Mouse (Mus musculus) embryonic facial prominence, embryonic 15.5 days (tissue): ENCODE measurements around the gene Bahcc1. TPM values are rescaled to one million over a fixed set of nuclear protein-coding genes. Genes with fewer than 3 reads are reported as not detected.

Source experiments
- ATAC-seq: fragments of 200-750 bp; cut with Nextera tagmentation; 2 replicates; pipeline ENCODE4 v1.8.0; 2017; ENCODE audit warnings: low read depth, moderate TSS enrichment; ENCODE audit not compliant: insufficient number of reproducible peaks, low FRiP score, low TSS enrichment
- H3K27ac ChIP-seq: fragments of 300-500 bp; sonication (generic); replicated peaks from 2 replicates; pipeline ENCODE4 v1.5.1; 2015; ENCODE audit warnings: mild to moderate bottlenecking, inconsistent platforms
- H3K27me3 ChIP-seq: fragments of 300-500 bp; sonication (generic); 2 replicates; pipeline ENCODE4 v1.6.1; 2015; ENCODE audit warnings: inconsistent platforms
- H3K36me3 ChIP-seq: fragments of 300-500 bp; sonication (generic); 2 replicates; pipeline ENCODE4 v1.6.1; 2015; ENCODE audit warnings: mild to moderate bottlenecking, inconsistent platforms
- H3K4me1 ChIP-seq: fragments of 300-500 bp; sonication (generic); 2 replicates; pipeline ENCODE4 v1.6.1; 2015; ENCODE audit warnings: inconsistent platforms
- H3K4me2 ChIP-seq: fragments of 300-500 bp; sonication (generic); replicated peaks from 2 replicates; pipeline ENCODE4 v1.6.1; 2015; ENCODE audit warnings: mild to moderate bottlenecking, inconsistent platforms
- H3K4me3 ChIP-seq: fragments of 300-500 bp; sonication (generic); replicated peaks from 2 replicates; pipeline ENCODE4 v1.5.1; 2015; ENCODE audit warnings: mild to moderate bottlenecking, inconsistent platforms
- H3K9ac ChIP-seq: fragments of 300-500 bp; sonication (generic); 2 replicates; pipeline ENCODE4 v1.6.1; 2015; ENCODE audit warnings: inconsistent platforms
- H3K9me3 ChIP-seq: fragments of 300-500 bp; sonication (generic); replicated peaks from 2 replicates; pipeline ENCODE4 v1.6.1; 2016; ENCODE audit warnings: inconsistent platforms
- WGBS: fragments of 180-500 bp; shearing (Covaris S2); methylation state at CpG from one replicate; pipeline ENCODE4 v1.1.7; 2015; 5-methylcytosine and 5-hydroxymethylcytosine counted together
- polyA plus RNA-seq: library from polyadenylated mRNA; unstranded; fragments of >200 nt; fragmentation: Nextera tagmentation; extraction: Ambion mirVana; gene quantifications from 2 replicates; pipeline ENCODE4 v1.2.1, GENCODE M21; 2015

The Bahcc1 gene
- polyA plus RNA-seq, 1 experiment from 2014 or later = 7.9 TPM

DNA sequence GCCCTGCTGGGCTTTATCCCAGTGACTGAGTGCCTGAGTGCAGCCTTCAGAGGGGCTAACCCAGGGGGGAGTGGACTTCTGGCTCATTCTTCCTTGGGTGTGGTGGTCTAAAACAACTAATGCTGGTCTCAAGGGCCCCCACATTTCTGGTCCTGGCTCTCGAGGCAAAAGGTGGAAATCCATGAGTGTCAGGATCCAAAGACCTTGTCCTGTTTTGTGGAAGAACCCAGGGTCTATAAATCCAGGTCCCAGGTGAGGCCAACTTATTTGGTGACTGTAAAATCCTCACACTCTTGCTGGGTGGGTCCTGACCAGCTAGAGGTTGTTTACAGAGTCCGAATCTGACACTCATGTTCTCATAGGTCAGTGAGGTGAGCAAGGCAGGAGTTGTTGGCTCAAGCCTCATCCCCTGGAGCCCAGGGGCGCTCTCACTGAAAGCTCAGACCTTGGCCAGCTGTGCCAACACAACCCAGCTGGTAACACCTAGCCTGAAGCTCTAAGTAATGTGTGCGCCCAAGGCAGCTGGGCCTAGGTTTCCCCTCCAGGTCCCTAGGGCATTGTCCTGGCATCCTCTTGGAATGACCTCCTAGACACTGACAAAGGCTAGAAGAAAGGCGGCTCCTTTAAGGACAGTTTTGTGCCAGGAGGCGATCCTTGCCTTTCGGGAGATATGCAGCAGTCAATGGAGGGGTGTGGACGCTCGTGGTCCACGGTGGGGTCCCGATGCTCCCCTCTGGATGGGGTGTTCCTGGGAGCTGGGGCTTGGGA, 8.1 kb upstream of the Bahcc1 start:
- peak overlapping the region; percentile 47 for H3K4me2 ChIP-seq
- 34% methylated on average over 11 of the region's 11 CpGs for WGBS
- no peak for ATAC-seq
- H3K27ac ChIP-seq = 0 out of 2 replicates have a peak overlapping the region, but pooled peaks have one; percentile 55
- no peaks in the 10 kb centered on the region for H3K36me3 ChIP-seq
- peaks cover 84% of the 10 kb centered on the region for H3K4me1 ChIP-seq
- no peaks in the 10 kb centered on the region for H3K27me3 ChIP-seq
- no peak overlapping the region for H3K9ac ChIP-seq
- H3K4me3 ChIP-seq = peak overlapping the region; percentile 21
- no peaks in the 10 kb centered on the region for H3K9me3 ChIP-seq

DNA sequence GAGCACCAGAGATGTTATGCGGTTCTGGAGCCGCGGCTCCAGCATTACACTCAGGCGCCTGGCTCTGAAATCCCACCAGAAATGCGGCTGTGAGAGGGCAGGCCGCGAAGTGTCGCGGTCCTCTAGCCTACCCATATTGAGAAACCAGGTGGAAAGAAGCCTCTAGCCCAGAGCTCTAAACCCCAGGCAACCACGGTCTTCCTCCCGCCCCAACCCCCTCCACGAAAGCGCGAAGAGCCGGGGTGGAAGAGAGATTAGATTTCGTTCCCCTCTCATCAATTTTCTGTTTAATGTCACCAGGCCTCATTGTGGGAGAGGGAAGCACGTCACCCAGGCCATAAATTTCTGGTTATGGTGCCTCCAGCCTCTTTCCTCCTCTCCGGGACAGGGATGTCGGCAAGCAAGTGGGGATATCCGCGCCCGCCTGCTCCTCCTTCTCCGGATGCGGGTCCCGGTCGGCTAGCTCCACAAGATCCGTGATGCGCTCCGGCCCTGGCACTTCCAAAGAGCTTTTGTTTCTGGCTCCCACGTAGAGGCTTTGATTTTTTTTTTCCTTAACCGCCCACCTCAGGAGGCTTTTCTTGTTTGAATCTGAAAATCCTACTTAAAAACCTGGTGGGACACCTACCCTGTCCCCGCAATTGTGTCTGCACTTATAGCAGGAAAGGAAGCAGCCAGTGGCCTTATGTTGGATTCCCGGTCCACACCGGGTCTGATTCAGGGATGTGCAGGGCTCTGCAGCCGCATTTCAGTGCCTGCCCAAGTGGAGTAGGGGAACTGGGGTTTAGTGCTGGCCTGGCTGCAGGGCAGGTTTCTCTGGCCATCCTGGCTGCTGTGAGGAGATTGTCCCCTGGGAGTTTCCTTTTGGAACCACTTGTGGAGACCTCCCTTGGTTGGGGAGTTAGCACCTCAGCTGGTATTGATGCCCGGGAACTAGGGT, 7.2 kb upstream of the Bahcc1 start:
- no peaks in the 10 kb centered on the region for H3K9me3 ChIP-seq
- no peaks in the 10 kb centered on the region for H3K36me3 ChIP-seq
- peak overlapping the region; percentile 21 for H3K4me3 ChIP-seq
- WGBS = 24% methylated on average over 36 of the region's 36 CpGs
- peak overlapping the region; percentile 47 for H3K4me2 ChIP-seq
- H3K4me1 ChIP-seq = peaks cover 86% of the 10 kb centered on the region
- H3K9ac ChIP-seq = no peak overlapping the region
- H3K27ac ChIP-seq = peak overlapping the region; percentile 35; the same call in 1 of the 2 replicates
- no peak for ATAC-seq
- no peaks in the 10 kb centered on the region for H3K27me3 ChIP-seq

DNA sequence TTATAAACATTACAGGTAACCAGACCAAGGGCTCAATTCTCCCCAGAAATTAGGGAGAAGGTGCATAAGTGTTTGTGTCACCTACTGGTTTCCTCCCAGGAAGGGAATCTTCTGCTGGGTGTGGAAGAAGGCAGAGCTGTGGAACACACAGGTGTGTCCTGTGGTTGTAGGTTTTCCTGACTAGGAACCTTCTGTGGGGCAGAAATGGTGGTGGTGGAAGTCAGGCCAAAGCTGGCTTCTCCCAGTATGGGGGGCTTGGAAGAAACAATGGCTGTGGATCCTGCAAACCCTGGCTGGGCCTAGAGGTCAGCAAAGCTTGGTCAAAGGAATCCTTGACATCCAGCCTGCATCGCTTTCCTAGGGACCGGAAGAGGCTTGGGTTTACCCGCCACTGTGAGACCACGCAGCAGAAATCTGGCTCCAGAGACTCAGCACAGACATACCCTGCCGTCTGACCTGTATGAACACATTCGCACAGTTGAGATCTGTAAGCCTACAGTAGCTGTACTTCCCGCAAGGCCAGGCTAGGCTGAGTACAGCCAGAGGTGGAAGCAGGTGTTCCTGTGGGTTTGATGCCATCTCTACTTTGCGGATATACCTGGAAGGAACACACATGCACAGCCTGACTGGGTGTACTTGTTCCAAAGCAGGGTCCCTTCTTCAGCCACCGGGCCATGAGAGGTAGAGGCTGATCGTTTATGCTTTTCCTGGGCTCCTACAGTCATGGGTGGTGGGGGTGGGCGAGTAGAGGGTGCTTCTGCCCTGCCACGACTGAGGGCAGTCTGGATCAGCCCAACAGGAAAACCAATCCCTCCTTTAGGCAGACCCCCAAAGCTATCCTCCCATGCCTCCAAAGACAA, 6.1 kb upstream of the Bahcc1 start:
- no peak for ATAC-seq
- H3K9me3 ChIP-seq = no peaks in the 10 kb centered on the region
- H3K4me1 ChIP-seq = peaks cover 79% of the 10 kb centered on the region
- H3K9ac ChIP-seq = no peak overlapping the region
- peak overlapping the region; percentile 70; the same call in 1 of the 2 replicates for H3K27ac ChIP-seq
- no peak overlapping the region for H3K4me3 ChIP-seq
- no peak overlapping the region for H3K4me2 ChIP-seq
- H3K36me3 ChIP-seq = no peaks in the 10 kb centered on the region
- H3K27me3 ChIP-seq = no peaks in the 10 kb centered on the region
- 67% methylated on average over 12 of the region's 12 CpGs for WGBS

DNA sequence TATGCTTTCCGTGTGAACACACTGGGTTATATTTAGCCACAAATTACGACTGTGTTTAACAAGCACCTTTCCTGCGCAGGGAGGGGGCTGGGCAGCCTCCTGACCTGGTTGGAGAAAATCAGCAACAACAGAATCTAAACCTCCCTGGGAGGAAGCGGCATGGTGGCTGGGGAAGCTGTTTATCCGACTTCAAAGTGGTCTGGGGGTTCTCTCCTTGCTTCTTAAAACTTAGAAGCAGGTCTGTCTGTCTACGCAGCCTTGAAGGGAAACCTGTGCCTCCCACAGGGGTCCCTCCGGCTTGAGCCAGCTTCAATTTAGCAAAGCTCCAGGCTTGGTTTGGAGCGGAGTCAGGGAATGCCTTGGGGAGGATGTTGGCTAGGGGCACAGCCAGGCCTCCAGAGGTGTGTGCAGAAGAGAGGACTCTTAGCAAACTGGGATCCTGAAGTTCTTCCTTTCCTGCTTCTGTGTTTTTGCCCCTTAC, 5.1 kb upstream of the Bahcc1 start:
- Histone ChIP-seq H3K4me3 (peak overlapping the region; percentile 7; the same call in 1 of the 2 replicates), H3K4me1 (peaks cover 88% of the 10 kb centered on the region)
- 24% methylated on average over 8 of the region's 8 CpGs for WGBS

DNA sequence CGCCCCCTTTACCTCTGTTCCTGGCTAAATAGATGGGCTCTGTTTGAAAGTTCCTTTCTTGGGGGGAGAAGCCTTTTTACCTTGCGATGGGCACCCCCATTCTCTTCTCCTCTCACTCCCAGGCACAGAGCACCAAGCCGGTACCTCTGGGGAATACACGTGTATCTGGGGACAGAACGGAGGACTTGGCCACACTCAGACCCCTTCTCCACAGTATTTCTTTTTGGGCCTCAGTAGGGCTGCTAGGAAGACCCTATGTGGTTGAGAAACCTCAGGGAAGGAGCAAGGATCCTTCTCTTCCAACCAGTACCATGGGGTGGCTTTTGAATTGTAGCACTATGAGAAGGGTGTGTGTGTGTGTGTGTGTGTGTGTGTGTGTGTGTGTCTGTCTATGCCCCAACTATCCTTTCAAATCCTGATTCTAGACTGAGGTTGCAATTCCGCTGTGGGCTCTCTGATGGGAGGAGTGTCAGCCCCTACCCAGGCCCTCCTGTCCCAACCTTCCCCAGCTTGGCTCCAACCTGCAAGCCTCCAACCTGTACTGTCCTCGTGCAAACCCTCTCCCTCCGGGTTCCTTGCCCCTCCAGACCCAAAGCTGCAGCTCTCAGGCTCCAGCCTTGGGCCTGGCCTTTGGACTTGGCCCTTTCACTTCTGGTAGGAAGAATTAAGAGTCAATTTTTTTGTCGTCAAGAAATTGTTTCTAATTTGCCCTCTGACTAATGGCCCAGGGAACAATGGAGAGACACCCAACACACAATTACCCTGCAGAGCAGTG, 4.4 kb upstream of the Bahcc1 start:
- 46% methylated on average over 9 of the region's 9 CpGs for WGBS
- peak overlapping the region; percentile 18 for H3K4me2 ChIP-seq
- peaks cover 88% of the 10 kb centered on the region for H3K4me1 ChIP-seq
- H3K9ac ChIP-seq = no peak overlapping the region
- no peaks in the 10 kb centered on the region for H3K36me3 ChIP-seq
- ATAC-seq = no peak
- H3K27ac ChIP-seq = peak overlapping the region; percentile 70; the same call in 1 of the 2 replicates
- H3K9me3 ChIP-seq = no peaks in the 10 kb centered on the region
- peak overlapping the region; percentile 7; the same call in 1 of the 2 replicates for H3K4me3 ChIP-seq
- H3K27me3 ChIP-seq = no peaks in the 10 kb centered on the region

More for the DNA sequence above, 5.1 kb upstream of the Bahcc1 start:
- Histone ChIP-seq H3K27me3 (no peaks in the 10 kb centered on the region), H3K9me3 (no peaks in the 10 kb centered on the region), H3K36me3 (no peaks in the 10 kb centered on the region), H3K27ac (peak overlapping the region; percentile 70), H3K4me2 (peak overlapping the region; percentile 18), H3K9ac (no peak overlapping the region)
- no peak for ATAC-seq

DNA sequence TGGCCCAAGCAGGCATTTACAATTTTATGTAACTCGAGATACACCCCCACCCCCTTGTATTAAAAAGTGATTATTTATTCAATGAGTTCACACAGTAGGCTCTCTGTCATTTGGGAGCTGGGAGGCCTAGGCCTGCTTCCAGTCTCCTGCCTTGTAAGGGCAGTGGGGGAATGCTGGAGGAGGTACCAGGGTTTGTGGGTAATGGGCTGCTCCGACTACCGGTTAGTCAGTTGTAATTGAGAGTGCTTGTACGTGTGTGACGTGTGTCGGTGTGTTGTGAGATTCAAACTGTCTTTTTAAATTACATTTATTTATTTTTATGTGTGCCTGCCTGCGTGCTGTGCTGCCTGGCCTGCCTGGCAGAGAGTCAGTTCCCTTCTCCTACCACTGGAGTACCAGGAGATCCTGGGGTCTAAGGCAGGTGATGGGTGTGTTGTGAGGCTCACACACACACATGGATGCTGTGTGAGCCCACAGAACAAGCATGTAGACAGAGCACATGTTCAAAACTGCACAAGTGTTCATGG, 3.8 kb upstream of the Bahcc1 start:
- 37% methylated on average over 7 of the region's 7 CpGs for WGBS

DNA sequence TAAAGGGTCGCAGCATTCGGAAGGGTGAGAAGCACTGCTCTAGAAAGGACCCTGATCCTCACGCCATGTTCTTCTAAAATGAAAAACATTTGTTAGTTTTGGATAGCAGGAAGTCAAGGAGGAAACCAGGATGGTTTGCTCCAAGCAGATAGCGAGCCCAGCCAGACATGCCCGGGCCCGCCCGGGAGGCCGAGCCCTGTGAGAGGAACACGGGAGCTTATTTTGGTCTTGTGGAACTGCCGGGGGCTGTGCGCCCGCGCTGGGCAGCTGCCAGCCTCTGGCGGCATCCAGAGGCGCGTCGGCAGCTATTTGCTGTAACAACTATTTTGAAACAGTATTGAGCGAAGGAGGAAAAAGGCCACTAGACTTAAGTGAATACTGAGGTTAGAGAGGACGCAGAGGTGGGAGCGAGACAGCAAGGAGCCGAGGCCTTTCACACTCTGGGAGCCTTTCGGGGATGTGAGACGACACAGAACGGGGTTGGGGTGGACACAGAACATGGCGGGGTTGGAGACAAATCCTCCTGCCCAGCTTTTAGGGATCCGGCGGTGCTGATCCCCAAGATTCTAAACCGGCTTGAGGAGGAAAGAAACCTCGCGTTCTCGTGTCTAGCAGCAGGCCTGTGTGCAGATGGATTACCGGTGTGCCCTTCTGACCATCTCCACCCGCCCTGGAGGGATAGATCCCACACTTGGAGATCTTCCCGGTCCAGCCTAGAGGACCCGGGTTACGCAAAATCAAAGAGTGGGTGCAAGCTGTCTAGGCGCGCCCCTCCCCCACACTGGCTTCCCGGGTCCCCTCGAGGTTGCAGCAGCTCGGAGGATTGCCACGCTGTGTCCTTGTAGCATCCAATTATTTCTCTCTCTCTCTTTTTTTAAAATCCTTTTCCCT, 2.6 kb upstream of the Bahcc1 start:
- Histone ChIP-seq H3K9ac (peak overlapping the region; percentile 90), H3K4me1 (peaks cover 70% of the 10 kb centered on the region), H3K36me3 (no peaks in the 10 kb centered on the region), H3K9me3 (no peaks in the 10 kb centered on the region), H3K4me3 (peak overlapping the region; percentile 73), H3K27me3 (no peaks in the 10 kb centered on the region), H3K4me2 (peak overlapping the region; percentile 88), H3K27ac (peak overlapping the region; percentile 91)
- WGBS = 2% methylated on average over 42 of the region's 42 CpGs
- ATAC-seq = no peak

More for the DNA sequence above, 3.8 kb upstream of the Bahcc1 start:
- Histone ChIP-seq H3K4me3 (peak overlapping the region; percentile 73), H3K4me2 (peak overlapping the region; percentile 88), H3K9ac (no peak overlapping the region), H3K9me3 (no peaks in the 10 kb centered on the region), H3K27ac (peak overlapping the region; percentile 70), H3K4me1 (peaks cover 81% of the 10 kb centered on the region), H3K27me3 (no peaks in the 10 kb centered on the region), H3K36me3 (no peaks in the 10 kb centered on the region)
- no peak for ATAC-seq

DNA sequence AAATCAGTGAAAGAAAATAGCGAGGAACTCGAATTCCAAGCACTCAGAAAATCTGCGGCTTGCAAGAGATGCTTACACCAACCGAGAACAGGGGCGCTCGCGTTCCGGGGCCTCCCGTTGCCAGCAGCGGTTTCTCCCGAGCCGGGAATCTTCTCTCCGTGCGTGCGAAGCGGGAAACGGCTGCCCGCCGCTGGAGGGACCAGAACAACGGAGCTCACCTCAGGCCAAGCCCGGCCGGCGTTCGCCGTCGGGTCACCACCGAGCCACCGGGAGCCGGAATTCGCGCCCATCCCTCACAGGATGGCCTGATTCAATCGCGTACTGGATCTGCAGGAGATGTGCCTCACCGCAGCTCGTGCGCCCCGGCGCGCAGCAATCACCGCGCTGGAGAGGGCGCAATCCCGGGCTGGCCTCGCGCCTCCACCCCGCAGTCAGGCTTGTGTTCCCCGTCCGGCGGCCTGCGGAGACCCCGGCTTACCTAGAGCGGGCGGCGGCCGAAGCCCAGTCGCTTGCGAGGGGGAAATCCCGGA, 1.8 kb upstream of the Bahcc1 start:
- WGBS = under 1% methylated on average over 58 of the region's 58 CpGs
- Histone ChIP-seq H3K9me3 (no peaks in the 10 kb centered on the region), H3K9ac (peak overlapping the region; percentile 90), H3K4me2 (peak overlapping the region; percentile 88), H3K27me3 (no peaks in the 10 kb centered on the region), H3K4me1 (peaks cover 62% of the 10 kb centered on the region), H3K36me3 (no peaks in the 10 kb centered on the region), H3K27ac (peak overlapping the region; percentile 91), H3K4me3 (peak overlapping the region; percentile 73)
- ATAC-seq = no peak

DNA sequence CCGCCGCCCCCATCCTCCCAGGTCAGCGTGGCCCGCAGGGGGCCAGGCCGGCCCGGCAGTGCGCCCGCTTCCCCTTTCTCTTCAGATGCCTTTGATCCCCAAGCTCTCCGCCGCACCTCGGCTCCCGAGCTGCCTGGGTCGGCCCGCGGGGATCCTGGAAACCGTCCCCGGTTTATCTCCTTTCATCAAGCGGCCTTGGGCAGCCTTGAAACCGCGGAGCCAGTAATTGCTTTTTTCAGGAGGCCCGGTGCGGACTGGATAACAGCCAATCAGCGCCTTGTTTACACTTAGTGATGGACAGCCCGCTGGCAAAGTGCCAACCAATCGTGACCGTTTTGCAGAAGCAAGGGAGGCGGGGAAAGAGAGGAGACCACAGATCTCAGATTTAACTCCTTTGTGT, 1.4 kb upstream of the Bahcc1 start:
- Histone ChIP-seq H3K4me2 (peak overlapping the region; percentile 88), H3K4me1 (peaks cover 57% of the 10 kb centered on the region), H3K9me3 (no peaks in the 10 kb centered on the region), H3K36me3 (no peaks in the 10 kb centered on the region), H3K27me3 (no peaks in the 10 kb centered on the region), H3K4me3 (peak overlapping the region; percentile 73), H3K9ac (peak overlapping the region; percentile 90), H3K27ac (peak overlapping the region; percentile 91)
- WGBS = 0% methylated on average over 27 of the region's 27 CpGs
- ATAC-seq = peak; percentile 75
